In genomic region chr6:128232216-128232615, GRCm38 (mm10) we compare ENCODE assay signal across 27 mouse cellular contexts.
DNase-seq lines count a peak whose midpoint lies in the region; ATAC-seq and TF ChIP-seq lines count a peak whose summit lies in the region.
"Had no signal": no experiment of that assay in that cellular context is flagged by ENCODE, and none has a peak within 500 bp of the region (broad histone marks: within the 10 kb centered on the region; RNA-seq: fewer than 3 reads in every experiment).

No protein-coding gene starts in this region.

- 71% methylated on average over 7 of the region's 7 CpGs for WGBS in midbrain, embryonic 11.5 days
- 75% methylated on average over 7 of the region's 7 CpGs for WGBS in midbrain, postnatal 0 days
- WGBS in embryonic facial prominence, embryonic 14.5 days: 59% methylated on average over 7 of the region's 7 CpGs

- no peak for TF ChIP-seq CTCF in midbrain, postnatal 0 days (IDR thresholded peaks at IDR 0.05)

- no peaks in the 10 kb centered on the region for H3K4me1 ChIP-seq in midbrain, embryonic 11.5 days (ENCODE audit: control insufficient read depth, insufficient read depth, low read length)
- H3K4me1 ChIP-seq in midbrain, postnatal 0 days (ENCODE audit: insufficient read depth, low read length): no peaks in the 10 kb centered on the region
- H3K4me1 ChIP-seq in embryonic facial prominence, embryonic 14.5 days (ENCODE audit: control insufficient read depth, insufficient read depth, low read length): peaks cover 3% of the 10 kb centered on the region; the same call in 1 of the 2 replicates
- H3K4me1 ChIP-seq: forebrain, embryonic 15.5 days; heart, embryonic 12.5 days; heart, embryonic 15.5 days had no signal

- no peaks in the 10 kb centered on the region for H3K9me3 ChIP-seq in midbrain, embryonic 11.5 days (ENCODE audit: control insufficient read depth, low read length)
- no peaks in the 10 kb centered on the region for H3K9me3 ChIP-seq in midbrain, postnatal 0 days (ENCODE audit: low read length)
- no peaks in the 10 kb centered on the region for H3K9me3 ChIP-seq in embryonic facial prominence, embryonic 14.5 days (ENCODE audit: control insufficient read depth, low read length)
- H3K9me3 ChIP-seq: forebrain, embryonic 10.5 days; forebrain, embryonic 15.5 days; heart, embryonic 12.5 days; heart, embryonic 15.5 days had no signal

- no peak overlapping the region for H3K4me3 ChIP-seq in midbrain, embryonic 11.5 days (ENCODE audit: low read depth, low read length)
- H3K4me3 ChIP-seq in midbrain, postnatal 0 days (ENCODE audit: low read depth, low read length): no peak overlapping the region
- H3K4me3 ChIP-seq in embryonic facial prominence, embryonic 14.5 days (ENCODE audit: low read depth, low read length): no peak overlapping the region
- H3K4me3 ChIP-seq: forebrain, embryonic 10.5 days; forebrain, embryonic 15.5 days; heart, embryonic 12.5 days; heart, embryonic 15.5 days had no signal

- H3K27me3 ChIP-seq in midbrain, embryonic 11.5 days (ENCODE audit: control insufficient read depth, insufficient read depth, low read length): no peaks in the 10 kb centered on the region
- H3K27me3 ChIP-seq in midbrain, postnatal 0 days (ENCODE audit: insufficient read depth, low read length): no peaks in the 10 kb centered on the region
- H3K27me3 ChIP-seq in embryonic facial prominence, embryonic 14.5 days (replicated peaks; ENCODE audit: control insufficient read depth, insufficient read depth, low read length): no peaks in the 10 kb centered on the region
- H3K27me3 ChIP-seq: forebrain, embryonic 15.5 days; heart, embryonic 12.5 days; heart, embryonic 15.5 days had no signal

- no peak overlapping the region for H3K27ac ChIP-seq in midbrain, embryonic 11.5 days (ENCODE audit: low read depth, low read length)
- H3K27ac ChIP-seq in midbrain, postnatal 0 days (ENCODE audit: low read depth, low read length): no peak overlapping the region
- no peak overlapping the region for H3K27ac ChIP-seq in embryonic facial prominence, embryonic 14.5 days (replicated peaks; ENCODE audit: low read depth, low read length)
- H3K27ac ChIP-seq: forebrain, embryonic 10.5 days; forebrain, embryonic 15.5 days; heart, embryonic 15.5 days; hindbrain, embryonic 14.5 days; hindbrain, postnatal 0 days had no signal

- intact Hi-C loops in gastrocnemius, postnatal 14 days (cut with DNase I; ENCODE audit: low total_unique reads): loop anchor here (5.0 kb wide), 1 partner anchor 70 kb away; the partner anchor contains the start of gene Tead4

- no peak overlapping the region for H3K9ac ChIP-seq in midbrain, embryonic 11.5 days (ENCODE audit: low read length)
- H3K9ac ChIP-seq in midbrain, postnatal 0 days (replicated peaks; ENCODE audit: low read length, poor library complexity, severe bottlenecking): no peak overlapping the region
- H3K9ac ChIP-seq in embryonic facial prominence, embryonic 14.5 days (ENCODE audit: low read depth, low read length): no peak overlapping the region
- H3K9ac ChIP-seq: forebrain, embryonic 15.5 days; heart, embryonic 12.5 days; heart, embryonic 15.5 days; hindbrain, embryonic 14.5 days had no signal

- H3K4me2 ChIP-seq in midbrain, embryonic 11.5 days: no peak overlapping the region
- H3K4me2 ChIP-seq in midbrain, postnatal 0 days (ENCODE audit: low read depth, low read length, poor library complexity, severe bottlenecking): no peak overlapping the region
- no peak overlapping the region for H3K4me2 ChIP-seq in embryonic facial prominence, embryonic 14.5 days (ENCODE audit: low read depth, low read length)
- H3K4me2 ChIP-seq: forebrain, embryonic 15.5 days; heart, embryonic 12.5 days; heart, embryonic 15.5 days; hindbrain, embryonic 14.5 days had no signal

- ATAC-seq in midbrain, embryonic 11.5 days (ENCODE audit: low FRiP score): no peak
- no peak for ATAC-seq in midbrain, postnatal 0 days (ENCODE audit: low FRiP score)
- no peak for ATAC-seq in embryonic facial prominence, embryonic 14.5 days (ENCODE audit: low read depth)
- ATAC-seq in hematopoietic stem cell, adult 5-6 weeks (replicated peaks in 1 of 2; ENCODE audit: insufficient read depth in 1 of 2, low FRiP score in 2 of 2, low TSS enrichment in 1 of 2, low read depth in 1 of 2, poor library complexity in 2 of 2, severe bottlenecking in 2 of 2): peak; percentile 39 to 53; a peak in 3 of 4 replicates
- ATAC-seq: activated CD4-positive, CD25-positive, alpha-beta regulatory T cell, adult 4 months; forebrain, embryonic 15.5 days; hindbrain, postnatal 0 days; inflammation-experienced regulatory T-cells, adult 6 months; intestine, embryonic 16.5 days had no signal

- peak; percentile 44 for DNase-seq in midbrain, embryonic 11.5 days (ENCODE audit: low spot score, missing footprints)
- no peak for DNase-seq in midbrain, postnatal 0 days (ENCODE audit: low spot score)
- peak; percentile 23 for DNase-seq in embryonic facial prominence, embryonic 14.5 days (ENCODE audit: low spot score)
- DNase-seq in thymus, postnatal 0 days (ENCODE audit: low spot score): no peak
- no peak for DNase-seq in gastrocnemius, postnatal 14 days
- no peak for DNase-seq in heart, adult 11 months
- DNase-seq: adrenal gland, adult 8-10 months; adrenal gland, postnatal 25 days; cerebellum, adult 18-20 months; cerebellum, adult 9-11 months; cerebellum, postnatal 25 days; embryo, embryonic 11 days; gastrocnemius, postnatal 36 days; heart, adult 18-20 months; heart, postnatal 10 days; heart, postnatal 36 days; kidney, adult 18-20 months had no signal

- no peaks in the 10 kb centered on the region for H3K36me3 ChIP-seq in midbrain, embryonic 11.5 days (ENCODE audit: control insufficient read depth, insufficient read depth, low read length)
- no peaks in the 10 kb centered on the region for H3K36me3 ChIP-seq in midbrain, postnatal 0 days (ENCODE audit: insufficient read depth, low read length)
- no peaks in the 10 kb centered on the region for H3K36me3 ChIP-seq in embryonic facial prominence, embryonic 14.5 days (ENCODE audit: control insufficient read depth, insufficient read depth, low read length)
- H3K36me3 ChIP-seq: forebrain, embryonic 10.5 days; forebrain, embryonic 15.5 days; heart, embryonic 15.5 days had no signal

Comparison
In these comparisons a context has a peak if more than half of its experiments do, and no peak if none do; other contexts are left out.
1. DNase-seq: peak in midbrain, embryonic 11.5 days (single experiment) and embryonic facial prominence, embryonic 14.5 days (single experiment); none in midbrain, postnatal 0 days (single experiment), thymus, postnatal 0 days (single experiment), gastrocnemius, postnatal 14 days (single experiment) and heart, adult 11 months (single experiment).
2. ATAC-seq: peak in hematopoietic stem cell, adult 5-6 weeks (2 of 2); none in midbrain, embryonic 11.5 days (single experiment), midbrain, postnatal 0 days (single experiment) and embryonic facial prominence, embryonic 14.5 days (single experiment).